Mouse (Mus musculus): ENCODE measurements around the gene Kcna6.

DNA sequence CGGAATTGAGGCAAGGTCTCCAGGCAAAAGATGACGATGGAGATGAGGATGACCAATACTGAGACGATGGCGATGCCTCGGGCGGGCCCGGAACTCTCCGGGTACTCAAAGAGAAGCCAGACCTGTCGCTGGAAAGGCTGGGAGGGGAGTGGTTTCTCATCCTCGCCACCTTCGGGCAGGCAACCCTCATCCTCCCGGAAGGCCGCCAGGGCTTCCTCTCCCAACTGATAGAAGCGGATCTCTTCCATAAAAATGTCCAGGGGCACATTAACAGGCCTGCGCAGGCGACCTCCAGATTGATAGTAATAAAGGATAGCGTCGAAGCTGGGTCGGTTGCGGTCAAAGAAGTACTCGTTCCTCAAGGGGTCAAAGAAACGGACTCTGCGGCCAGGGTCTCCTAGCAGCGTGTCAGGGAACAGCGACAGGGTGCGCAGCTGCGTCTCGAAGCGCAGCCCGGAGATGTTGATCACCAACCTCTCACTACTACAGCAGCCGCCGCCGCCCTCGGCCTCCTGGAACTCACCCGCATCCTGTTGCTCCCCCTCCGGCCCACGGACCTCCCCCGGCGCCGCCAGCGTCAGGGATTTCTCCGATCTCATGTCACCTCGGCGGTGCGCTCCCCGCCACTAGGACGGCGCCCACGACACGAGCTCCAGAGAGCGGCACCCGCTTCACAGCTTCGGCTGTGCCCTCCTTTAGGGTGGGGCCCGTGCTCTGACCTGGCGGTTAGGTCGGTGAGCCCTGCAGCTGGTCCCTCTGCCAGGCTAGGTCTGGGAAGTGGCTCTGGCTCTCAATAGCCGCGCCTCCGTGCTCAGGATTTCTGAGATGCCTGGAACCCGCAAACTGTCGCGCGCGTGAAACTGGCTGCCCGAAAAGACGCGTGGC lies 906 bp downstream of the Kcna6 start:
- TF ChIP-seq GATA1 (IDR thresholded peaks at IDR 0.05; ENCODE audit: borderline replicate concordance, low read length): no peak
- no peak for TF ChIP-seq FLI1 (IDR thresholded peaks at IDR 0.05; ENCODE audit: low read length)

Data from megakaryocyte, embryonic 14.5 days (primary cell).